In the genomic region with DNA sequence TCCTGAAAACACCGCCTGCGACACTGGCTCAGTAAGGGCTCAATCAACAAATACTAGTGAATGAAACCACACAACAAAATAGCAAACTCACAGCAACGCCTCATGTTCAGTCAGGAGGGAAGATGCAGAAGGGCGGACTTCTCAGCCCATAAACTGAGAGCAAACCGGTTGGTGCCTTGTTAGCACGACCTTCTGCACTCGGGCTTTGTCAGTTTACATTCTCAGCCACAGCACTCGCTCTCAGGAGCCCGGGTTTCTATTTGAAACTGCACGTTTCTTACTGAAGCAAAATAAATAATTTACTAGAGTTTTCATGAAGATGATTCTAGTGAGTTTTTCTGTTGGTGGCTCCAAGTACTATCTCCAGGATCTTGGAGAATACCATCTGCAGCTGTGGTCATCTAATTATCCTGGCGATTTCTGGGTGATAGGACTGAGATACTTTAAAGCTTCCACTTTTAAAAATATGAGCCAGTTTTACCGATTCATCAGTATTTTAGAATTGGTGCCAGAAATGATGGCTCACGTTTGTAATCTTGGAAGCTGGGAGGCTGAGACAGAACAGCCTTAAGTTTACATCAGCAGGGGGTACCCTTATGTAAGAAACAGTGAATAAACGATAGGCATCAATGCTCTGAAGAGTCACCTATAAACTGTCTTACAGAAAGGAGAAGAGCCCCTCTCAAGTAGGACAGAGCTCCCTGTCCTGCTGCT, we compare ENCODE assay signal across 25 mouse cellular contexts. TPM values are rescaled to one million over a fixed set of nuclear protein-coding genes. Genes with fewer than 3 reads are reported as not detected.
DNase-seq lines count a peak whose midpoint lies in the region; ATAC-seq and TF ChIP-seq lines count a peak whose summit lies in the region.
"Had no signal": no experiment of that assay in that cellular context is flagged by ENCODE, and none has a peak within 500 bp of the region (broad histone marks: within the 10 kb centered on the region; RNA-seq: fewer than 3 reads in every experiment).

No protein-coding gene starts in this region.

- DNase-seq in kidney, adult 18-20 months: peak; percentile 16
- DNase-seq in kidney, adult 11 months: no peak
- DNase-seq in lung, embryonic 14.5 days: peak; percentile 35
- no peak for DNase-seq in lung, postnatal 25 days (ENCODE audit: low spot score)
- no peak for DNase-seq in liver, embryonic 13.5 days
- DNase-seq in yolk sac, embryonic 10.5 days (ENCODE audit: low spot score): peak; percentile 54
- no peak for DNase-seq in urinary bladder, adult 18-20 months (ENCODE audit: low spot score in 2 of 2)
- DNase-seq: adrenal gland, postnatal 10 days; embryo, embryonic 11 days; forebrain, postnatal 0 days; gastrocnemius, postnatal 14 days; heart, postnatal 10 days; kidney, postnatal 4 days; lung, postnatal 14 days; retina, postnatal 1 day had no signal

- 27% methylated on average over 14 of the region's 14 CpGs for WGBS in lung, embryonic 14.5 days
- 58% methylated on average over 14 of the region's 14 CpGs for WGBS in liver, embryonic 13.5 days (ENCODE audit: insufficient replicate concordance)

- no peak for TF ChIP-seq CTCF in lung, embryonic 14.5 days (IDR thresholded peaks at IDR 0.05; ENCODE audit: low read depth)

- ATAC-seq in lung, embryonic 14.5 days (ENCODE audit: insufficient read depth): no peak
- no peak for ATAC-seq in liver, embryonic 13.5 days (ENCODE audit: low read depth)
- ATAC-seq: activated CD4-positive, CD25-positive, alpha-beta regulatory T cell, adult 4 months; CD4-positive, CD25-positive, alpha-beta regulatory T cell, adult 4 months; forebrain, postnatal 0 days; inflammation-experienced regulatory T-cells, adult 6 months; midbrain, embryonic 16.5 days had no signal

- H3K27ac ChIP-seq in lung, embryonic 14.5 days (ENCODE audit: low read depth): no peak overlapping the region
- peak overlapping the region; percentile 14; the same call in 1 of the 2 replicates for H3K27ac ChIP-seq in liver, embryonic 13.5 days
- H3K27ac ChIP-seq: embryonic facial prominence, embryonic 15.5 days; hindbrain, embryonic 12.5 days; kidney, embryonic 15.5 days; limb, embryonic 15.5 days; stomach, postnatal 0 days had no signal

- 0 out of 2 replicates have a peak, but pooled peaks cover 2% of the 10 kb centered on the region for H3K36me3 ChIP-seq in lung, embryonic 14.5 days (ENCODE audit: insufficient read depth)
- peaks cover 3% of the 10 kb centered on the region; the same call in 1 of the 2 replicates for H3K36me3 ChIP-seq in liver, embryonic 13.5 days
- H3K36me3 ChIP-seq: embryonic facial prominence, embryonic 15.5 days; hindbrain, embryonic 12.5 days; limb, embryonic 15.5 days had no signal

- H3K4me1 ChIP-seq in lung, embryonic 14.5 days (ENCODE audit: insufficient read depth): peaks cover 11% of the 10 kb centered on the region; the same call in 1 of the 2 replicates
- H3K4me1 ChIP-seq in liver, embryonic 13.5 days (replicated peaks): peaks cover 78% of the 10 kb centered on the region

- H3K9ac ChIP-seq in lung, embryonic 14.5 days: no peak overlapping the region; the same call in 1 of the 2 replicates
- H3K9ac ChIP-seq in liver, embryonic 13.5 days: no peak overlapping the region
- H3K9ac ChIP-seq: embryonic facial prominence, embryonic 15.5 days; forebrain, postnatal 0 days; hindbrain, embryonic 12.5 days; kidney, embryonic 15.5 days; limb, embryonic 15.5 days had no signal

- H3K27me3 ChIP-seq in lung, embryonic 14.5 days (ENCODE audit: insufficient read depth, low read length): no peaks in the 10 kb centered on the region
- no peaks in the 10 kb centered on the region for H3K27me3 ChIP-seq in liver, embryonic 13.5 days
- H3K27me3 ChIP-seq: embryonic facial prominence, embryonic 15.5 days; hindbrain, embryonic 12.5 days; kidney, embryonic 15.5 days; limb, embryonic 15.5 days; megakaryocyte, embryonic 14.5 days had no signal

- no peak overlapping the region for H3K4me2 ChIP-seq in lung, embryonic 14.5 days
- peak overlapping the region; percentile 8; the same call in 1 of the 2 replicates for H3K4me2 ChIP-seq in liver, embryonic 13.5 days
- H3K4me2 ChIP-seq: embryonic facial prominence, embryonic 15.5 days; hindbrain, embryonic 12.5 days; kidney, embryonic 15.5 days; limb, embryonic 15.5 days had no signal

- H3K9me3 ChIP-seq in lung, embryonic 14.5 days (ENCODE audit: low read depth, low read length): no peaks in the 10 kb centered on the region
- no peaks in the 10 kb centered on the region for H3K9me3 ChIP-seq in liver, embryonic 13.5 days (replicated peaks)
- H3K9me3 ChIP-seq: embryonic facial prominence, embryonic 15.5 days; hindbrain, embryonic 12.5 days; kidney, embryonic 15.5 days; limb, embryonic 15.5 days; megakaryocyte, embryonic 14.5 days had no signal

- H3K4me3 ChIP-seq in lung, embryonic 14.5 days (ENCODE audit: low read depth, low read length): no peak overlapping the region
- no peak overlapping the region for H3K4me3 ChIP-seq in liver, embryonic 13.5 days (replicated peaks)
- H3K4me3 ChIP-seq: embryonic facial prominence, embryonic 15.5 days; hindbrain, embryonic 12.5 days; kidney, embryonic 15.5 days; limb, embryonic 15.5 days; megakaryocyte, embryonic 14.5 days had no signal

RNA-seq across cellular contexts. Expression of a gene that starts 9.9 kb away (rescaled TPM):
- 130 TPM in 2 replicates for polyA plus RNA-seq in lung, embryonic 14.5 days (2014; fragmentation: Nextera tagmentation; extraction: Ambion mirVana)
- 136 and 159 TPM in 2 replicates for polyA plus RNA-seq in liver, embryonic 13.5 days (2015; fragmentation: Nextera tagmentation; extraction: Ambion mirVana)

RNA-seq across cellular contexts. Expression of a gene that starts 10.8 kb away (rescaled TPM):
- polyA plus RNA-seq in lung, embryonic 14.5 days (2014; fragmentation: Nextera tagmentation; extraction: Ambion mirVana): 7.5 and 8.9 TPM in 2 replicates
- polyA plus RNA-seq in liver, embryonic 13.5 days (2015; fragmentation: Nextera tagmentation; extraction: Ambion mirVana): 1.9 and 2.1 TPM in 2 replicates

Comparison
In these comparisons a context has a peak if more than half of its experiments do, and no peak if none do; other contexts are left out.
1. DNase-seq: peak in kidney, adult 18-20 months (single experiment), lung, embryonic 14.5 days (single experiment) and yolk sac, embryonic 10.5 days (single experiment); none in kidney, adult 11 months (single experiment), lung, postnatal 25 days (single experiment), liver, embryonic 13.5 days (single experiment) and urinary bladder, adult 18-20 months (0 of 2).